Mouse (Mus musculus): ENCODE measurements at regions not wholly inside any gene's neighbourhood (a gene's known extent, or its start where the extent isn't known, plus 50 kb on each side); places are given as distances from the start of the nearest gene placed in this dataset.

DNA sequence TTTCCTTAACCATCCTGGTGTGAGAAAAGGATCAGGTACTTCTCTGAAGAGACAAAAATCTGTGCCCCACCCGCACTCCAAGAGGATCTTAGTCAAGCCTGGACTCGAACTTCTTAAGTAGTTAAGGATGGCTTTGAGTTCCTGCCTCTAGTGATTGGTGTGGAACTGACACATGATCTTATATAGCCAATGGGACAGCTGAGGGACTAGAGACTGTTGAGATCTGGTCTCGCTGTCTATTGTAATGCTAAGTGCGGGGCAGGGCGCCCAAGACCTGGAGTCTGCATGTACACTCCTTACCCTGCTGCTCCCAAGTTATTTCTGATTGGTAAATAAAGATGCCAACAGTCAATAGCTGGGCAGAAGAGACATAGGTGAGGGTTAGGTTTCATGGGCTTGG is 55.3 kb upstream of the Slc30a5 start:
- 85% methylated on average over 5 of the region's 5 CpGs for WGBS

DNA sequence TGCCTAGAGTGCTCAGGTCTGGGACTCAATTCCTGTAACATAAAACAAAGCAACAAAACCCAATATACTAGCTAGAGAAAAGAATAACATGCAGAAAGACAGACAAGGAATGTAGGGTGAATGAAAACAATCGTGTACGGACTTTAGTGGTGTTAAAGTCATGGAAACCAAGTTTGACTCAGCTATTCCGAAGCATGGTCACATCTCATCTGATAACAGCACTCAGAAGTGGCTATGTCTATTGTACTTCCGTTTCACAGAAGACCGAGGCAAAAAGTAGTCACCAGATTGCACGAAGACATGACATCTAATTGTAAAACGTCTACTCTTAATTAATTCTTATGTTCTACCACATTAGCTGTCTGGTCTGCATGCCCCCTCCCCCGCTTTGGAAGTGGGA is 50.5 kb upstream of the Slc30a5 start:
- no peaks in the 10 kb centered on the region for H3K27me3 ChIP-seq (ENCODE audit: control insufficient read depth, insufficient read depth, low read length)
- no peak overlapping the region for H3K9ac ChIP-seq (replicated peaks; ENCODE audit: low read depth, low read length)
- WGBS = 79% methylated on average over 8 of the region's 8 CpGs
- no peak overlapping the region for H3K4me3 ChIP-seq (ENCODE audit: low read depth, low read length)
- H3K4me1 ChIP-seq (ENCODE audit: control insufficient read depth, insufficient read depth, low read length) = no peaks in the 10 kb centered on the region
- H3K9me3 ChIP-seq (ENCODE audit: control insufficient read depth, low read length) = no peaks in the 10 kb centered on the region
- H3K36me3 ChIP-seq (ENCODE audit: control insufficient read depth, insufficient read depth, low read length) = no peaks in the 10 kb centered on the region
- H3K4me2 ChIP-seq (ENCODE audit: low read depth, low read length) = no peak overlapping the region
- ATAC-seq (ENCODE audit: low read depth) = no peak
- H3K27ac ChIP-seq (ENCODE audit: low read depth, low read length) = no peak overlapping the region

More for the DNA sequence above, 55.3 kb upstream of the Slc30a5 start:
- no peaks in the 10 kb centered on the region for H3K27me3 ChIP-seq (ENCODE audit: control insufficient read depth, insufficient read depth, low read length)
- H3K27ac ChIP-seq (ENCODE audit: low read depth, low read length) = no peak overlapping the region
- ATAC-seq (ENCODE audit: low read depth) = no peak
- H3K4me3 ChIP-seq (ENCODE audit: low read depth, low read length) = no peak overlapping the region
- 0 out of 2 replicates have a peak, but pooled peaks cover 1% of the 10 kb centered on the region for H3K4me1 ChIP-seq (ENCODE audit: control insufficient read depth, insufficient read depth, low read length)
- no peaks in the 10 kb centered on the region for H3K36me3 ChIP-seq (ENCODE audit: control insufficient read depth, insufficient read depth, low read length)
- H3K9ac ChIP-seq (replicated peaks; ENCODE audit: low read depth, low read length) = no peak overlapping the region
- no peaks in the 10 kb centered on the region for H3K9me3 ChIP-seq (ENCODE audit: control insufficient read depth, low read length)
- H3K4me2 ChIP-seq (ENCODE audit: low read depth, low read length) = no peak overlapping the region
